Mouse (Mus musculus) adrenal gland (tissue): ENCODE measurements around the gene Fgf12.

Experiments used
- intact Hi-C: fragments of 180-260 bp; cut with DNase I; formaldehyde crosslinking; loops from one replicate; pipeline ENCODE4 v1.15.1; 2025
- long read RNA-seq, 2 experiments: library from polyadenylated mRNA; unstranded; transcript quantifications; one replicate each; pipeline ENCODE4 v2.0.0; 2020; ENCODE audit warnings: borderline replicate concordance in 1 of 2; ENCODE audit not compliant: insufficient replicate concordance in 1 of 2

Fgf12 gene
- long read RNA-seq, experiment 1: 0 reads
- long read RNA-seq, experiment 2: 0 reads

DNA sequence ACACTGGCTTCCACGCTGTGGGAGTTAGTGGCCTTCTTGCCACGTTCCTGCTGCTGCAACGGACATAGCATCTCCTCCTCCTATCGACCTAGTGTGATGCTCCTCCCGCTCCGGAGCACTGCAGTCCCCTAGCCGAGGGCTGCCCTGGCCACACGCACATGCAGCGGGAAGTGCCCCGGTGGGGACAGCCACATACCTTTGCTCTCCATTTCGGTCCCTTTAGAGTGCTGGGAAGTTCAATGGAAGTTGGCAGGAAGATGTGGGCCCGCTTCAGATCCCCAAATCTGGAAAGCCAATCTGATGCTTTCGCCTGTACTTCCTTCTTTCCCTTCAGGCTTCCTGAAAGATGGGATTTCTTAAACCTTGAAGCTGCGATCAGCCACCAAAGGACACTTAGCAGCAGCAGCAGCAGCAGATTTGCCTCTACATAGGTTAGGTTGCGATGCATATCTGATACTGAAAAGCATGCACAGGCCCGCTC, at the start of gene Fgf12:
Gene Fgf12, minus strand, starts transcription at position 431 of the 481 bp plus-strand sequence.
- intact Hi-C loops: no loop called here

DNA sequence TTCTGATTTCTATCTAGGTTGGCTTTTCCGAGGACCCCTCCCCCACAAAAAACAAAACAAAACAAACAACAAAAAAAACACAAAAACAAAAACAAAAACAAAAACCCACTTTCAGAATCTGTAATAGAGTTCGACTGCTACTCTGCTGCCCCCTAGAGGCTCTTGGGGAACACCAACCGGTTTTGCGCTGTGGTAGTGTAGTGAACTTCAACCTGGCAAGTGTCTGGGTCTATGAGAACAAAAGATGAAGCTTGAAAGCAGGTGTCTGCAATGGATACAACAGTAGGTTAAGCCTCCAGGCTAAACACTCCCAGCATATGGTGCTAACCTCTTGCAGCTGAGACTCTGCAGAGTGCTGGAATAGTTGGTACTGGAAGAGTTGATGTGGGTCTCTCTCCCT, 40.2 kb upstream of the Fgf12 start:
- intact Hi-C loops: loop anchor here (2.0 kb wide), 1 partner anchor 200 kb away; no protein-coding TSS in a partner anchor

DNA sequence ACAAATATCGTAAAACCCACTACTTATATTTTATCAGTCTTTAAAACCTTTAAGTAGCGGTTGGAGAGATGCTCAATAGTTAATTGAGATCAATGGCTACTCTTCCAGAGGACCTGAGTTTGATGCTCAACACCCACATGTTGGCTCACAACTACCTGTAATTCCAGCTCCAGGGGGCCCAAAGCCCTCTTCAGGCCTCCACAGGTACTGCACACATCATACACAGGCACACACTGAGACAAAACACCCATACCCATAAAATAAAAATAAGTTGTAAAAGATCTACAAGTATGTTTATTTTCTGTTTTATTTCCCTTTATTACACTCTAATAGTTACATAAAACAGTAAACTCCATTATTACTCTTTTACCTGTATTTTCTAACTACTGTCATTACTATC, 17.4 kb upstream of the Fgf12 start:
- intact Hi-C loops: no loop called here

DNA sequence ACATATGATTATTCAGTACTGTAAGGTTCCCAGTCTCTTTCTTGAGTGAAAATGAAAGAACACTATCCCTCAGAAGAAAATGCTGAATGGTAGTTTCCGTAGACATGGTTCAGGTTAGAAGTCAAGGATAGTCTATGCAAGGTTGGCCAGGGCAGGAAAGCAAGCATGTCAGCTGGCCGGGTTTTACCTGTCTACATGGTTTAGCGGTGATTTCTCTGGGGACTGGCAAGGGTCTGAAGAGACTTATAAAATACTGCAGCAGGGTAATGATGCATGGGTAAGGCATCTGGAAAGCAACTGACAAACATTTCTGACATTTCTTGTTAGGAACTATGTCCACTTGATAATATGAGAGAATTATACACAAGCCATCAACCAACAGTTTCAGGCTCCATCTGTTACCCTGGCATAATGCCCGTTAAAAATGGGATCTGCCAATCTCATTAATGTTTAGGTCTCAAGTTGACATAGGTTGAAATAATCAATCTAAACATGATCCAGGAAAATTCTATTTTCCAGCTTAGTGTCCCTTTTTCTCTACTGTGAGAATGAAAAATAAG, 8.6 kb upstream of the Fgf12 start:
- intact Hi-C loops: no loop called here

DNA sequence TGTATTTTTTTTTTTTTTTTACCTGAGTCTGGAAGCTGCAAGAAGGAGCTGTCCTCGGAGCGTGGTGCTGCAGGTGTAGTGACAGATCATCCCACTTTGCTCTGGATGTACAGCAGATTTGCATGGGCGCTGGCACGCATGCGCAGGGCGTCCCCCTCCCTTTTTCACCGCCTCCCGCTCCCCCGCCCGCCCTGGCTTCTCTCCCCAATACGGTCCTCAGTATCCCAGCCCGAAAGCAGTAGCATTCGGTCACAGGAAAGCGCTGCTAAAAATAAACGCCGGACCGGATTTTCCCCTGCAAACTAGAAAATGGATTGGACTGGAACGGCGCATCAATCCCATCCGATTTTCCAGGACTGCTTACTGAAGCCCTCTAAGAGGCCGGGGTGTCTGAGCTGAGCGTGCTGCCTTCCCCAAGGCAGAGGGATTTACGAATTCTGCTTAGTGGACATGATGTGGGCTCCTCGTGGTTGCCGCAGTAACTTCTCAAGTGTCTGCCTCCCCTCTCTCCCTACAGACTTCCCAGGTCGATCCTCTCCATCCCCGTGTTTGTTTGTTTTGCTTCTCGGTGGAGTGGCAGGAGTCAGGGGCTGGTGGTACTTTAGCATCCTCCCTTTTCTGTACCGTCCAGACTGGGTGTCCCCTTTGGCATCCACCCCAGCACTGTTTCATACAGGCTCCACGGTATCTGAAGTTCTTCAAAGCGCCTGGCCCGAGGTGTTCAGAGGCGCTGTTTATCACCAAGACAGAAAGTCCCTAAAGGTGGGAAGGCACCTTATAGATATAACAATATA, 453 bp upstream of the Fgf12 start:
- intact Hi-C loops: no loop called here

DNA sequence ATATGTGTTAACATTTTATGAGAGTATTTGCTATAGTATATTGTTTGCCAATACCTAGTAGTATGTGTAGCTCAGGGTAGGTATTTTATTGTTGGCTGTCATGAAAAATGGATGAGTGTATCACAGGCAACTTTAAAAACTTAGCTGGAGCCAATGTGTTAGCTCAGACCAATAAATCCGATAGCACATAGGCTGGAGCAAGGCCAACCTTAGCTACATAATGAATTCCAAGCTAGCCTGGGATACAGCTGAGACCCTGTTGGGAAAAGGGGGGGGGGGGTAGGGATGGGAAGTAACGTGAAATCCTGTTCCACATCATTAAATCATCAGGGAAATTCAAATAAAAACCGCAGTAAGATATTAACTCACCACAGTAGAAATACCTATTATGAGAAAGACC, 18.4 kb downstream of the Fgf12 start:
- intact Hi-C loops: no loop called here

DNA sequence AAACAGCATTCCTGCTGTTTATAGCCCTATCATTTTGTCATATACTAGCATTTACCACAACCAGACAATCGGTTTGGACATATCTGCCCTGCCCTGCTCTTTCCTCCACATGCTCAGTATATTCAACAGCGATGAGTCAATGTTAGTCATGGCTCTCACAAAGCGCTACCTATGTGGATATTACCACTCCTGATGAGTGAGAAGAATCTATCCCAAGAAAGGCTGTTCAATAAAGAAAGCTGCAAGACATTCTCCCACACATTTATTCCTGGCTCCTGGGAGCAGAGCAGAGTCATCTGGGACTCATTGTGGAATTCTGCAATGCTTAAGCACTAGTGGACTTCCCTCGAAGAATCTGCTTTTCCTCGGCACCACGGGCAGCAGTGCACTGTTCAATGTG, 26.1 kb downstream of the Fgf12 start:
- intact Hi-C loops: no loop called here

- intact Hi-C loops: no loop called here
Measured at GRCm38 (mm10) chr16:28706623-28707022, 46.2 kb downstream of the Fgf12 start.

DNA sequence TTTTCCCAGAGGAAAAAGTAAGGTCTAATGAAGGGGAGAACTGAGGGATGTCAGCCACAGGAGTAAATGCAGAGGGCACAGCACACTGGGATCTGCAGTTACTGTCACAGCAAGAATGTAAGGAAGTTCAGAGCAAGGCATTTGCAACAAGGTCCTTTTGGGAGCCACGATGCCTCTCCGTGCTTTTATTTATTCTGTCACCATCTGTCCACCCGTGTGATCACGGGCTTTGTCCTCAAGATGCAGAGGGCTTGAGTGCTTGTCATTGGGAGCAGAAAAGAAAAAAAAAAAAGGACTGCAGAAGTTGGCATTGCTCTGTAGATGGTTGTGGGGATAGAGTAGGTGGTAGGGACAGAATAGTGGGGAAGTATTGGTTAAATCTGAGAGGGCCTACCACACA, 52.5 kb downstream of the Fgf12 start:
- intact Hi-C loops: no loop called here

DNA sequence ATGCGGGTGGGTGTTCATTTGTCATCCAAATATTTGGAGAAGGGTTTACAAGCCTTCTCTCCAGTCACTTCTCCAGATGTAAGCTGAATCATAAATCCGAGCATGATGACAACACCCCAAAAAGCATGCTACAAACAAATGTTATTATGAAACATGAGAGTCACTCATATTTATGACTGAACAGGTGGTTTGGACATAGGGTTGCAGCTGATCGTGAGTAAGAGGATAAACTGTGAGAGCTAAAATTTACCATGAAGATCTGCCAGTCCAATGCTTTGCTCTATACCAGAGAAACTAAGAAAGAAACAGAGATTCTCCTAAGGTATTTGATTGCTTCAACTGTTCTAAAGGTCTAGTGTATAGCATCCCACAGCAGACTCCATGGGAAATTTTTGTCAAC, 56.0 kb downstream of the Fgf12 start:
- intact Hi-C loops: no loop called here

DNA sequence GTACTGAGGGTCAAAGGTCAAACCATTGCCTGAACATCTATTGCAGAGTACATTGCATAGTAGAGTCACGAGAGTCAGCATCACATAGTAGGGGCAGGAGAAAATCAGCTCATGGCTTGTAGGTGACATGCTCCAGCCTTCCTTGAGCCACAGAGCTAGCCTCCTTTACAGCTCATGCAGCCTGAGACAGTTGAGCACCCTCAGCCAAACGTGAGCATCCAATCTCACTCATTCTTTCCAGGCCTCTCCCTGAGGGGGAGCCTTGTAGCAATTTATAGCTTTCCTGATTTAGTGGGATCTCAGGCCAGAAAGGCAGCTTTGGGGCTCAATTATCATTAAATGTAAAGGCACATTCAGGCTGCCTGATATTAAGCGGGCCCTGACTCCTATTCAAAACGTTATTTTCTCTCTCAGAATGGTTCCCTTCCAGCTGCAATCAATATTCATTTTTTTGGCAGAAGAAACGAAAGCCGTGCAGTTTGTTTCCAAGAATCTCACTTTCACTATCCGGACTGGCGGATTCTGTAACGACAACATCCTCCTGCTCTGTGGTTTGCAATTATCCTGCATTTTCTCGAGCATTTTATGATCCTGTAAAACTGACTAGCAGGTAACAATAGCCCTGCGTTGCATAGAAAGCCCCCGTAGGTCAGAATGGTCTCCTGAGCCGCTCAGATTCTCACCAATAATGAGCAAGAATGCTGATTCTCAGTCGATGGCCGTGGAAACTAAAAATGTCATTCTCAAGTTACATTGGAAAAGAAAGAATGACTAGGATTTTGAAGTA, 58.6 kb downstream of the Fgf12 start:
- intact Hi-C loops: no loop called here

GRCm38 (mm10) chr16:28688861-28689385, 63.9 kb downstream of the Fgf12 start:
- intact Hi-C loops: no loop called here

GRCm38 (mm10) chr16:28681625-28682024, 71.2 kb downstream of the Fgf12 start:
- intact Hi-C loops: no loop called here

DNA sequence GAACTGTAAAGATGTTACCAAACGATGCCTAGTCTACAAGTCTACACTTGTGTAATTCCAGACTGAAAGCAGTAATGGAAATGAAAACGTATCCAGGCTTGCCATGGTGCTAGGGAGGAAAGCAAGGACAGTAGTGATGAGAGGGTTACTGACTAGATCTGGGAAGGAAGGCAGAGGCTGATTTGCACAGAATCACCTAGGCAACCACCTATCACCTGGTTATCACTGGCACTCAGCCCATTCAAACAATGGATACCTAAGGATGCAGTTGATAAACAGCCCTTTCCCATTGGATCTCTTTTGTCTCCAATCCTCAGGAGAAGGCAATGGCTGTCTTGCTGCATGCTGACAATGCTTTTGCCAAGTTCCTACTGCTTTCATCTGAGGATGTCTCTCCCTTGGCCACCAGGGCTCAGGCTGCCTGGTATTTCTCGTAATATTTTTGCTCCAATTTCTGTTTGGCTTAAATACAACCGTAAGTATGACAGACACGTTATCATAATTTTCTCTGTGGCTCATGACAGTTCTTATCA, 84.0 kb downstream of the Fgf12 start:
- intact Hi-C loops: no loop called here

GRCm38 (mm10) chr16:28652640-28653039, 100.2 kb downstream of the Fgf12 start:
- intact Hi-C loops: no loop called here

DNA sequence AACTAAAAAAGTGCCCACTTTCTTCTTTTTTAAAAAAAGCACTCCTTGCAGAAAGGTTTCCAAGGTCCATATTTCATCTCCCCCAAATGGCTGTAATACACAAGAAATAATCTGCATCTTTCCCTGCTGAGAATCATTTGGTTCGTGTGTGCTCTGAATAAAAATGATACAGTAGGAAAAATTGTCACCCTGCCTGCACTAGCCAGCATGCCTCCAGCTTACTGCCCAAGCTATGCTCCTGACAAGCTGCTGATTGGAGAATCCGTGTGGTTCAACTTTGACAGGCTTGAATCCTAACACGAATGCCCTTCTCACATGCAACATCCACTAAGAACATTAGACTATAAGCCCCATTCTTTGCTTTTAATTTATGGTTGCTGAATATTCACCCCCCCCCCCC, 102.3 kb downstream of the Fgf12 start:
- intact Hi-C loops: no loop called here

- intact Hi-C loops: no loop called here
Measured at GRCm38 (mm10) chr16:28645030-28645429, 107.8 kb downstream of the Fgf12 start.

GRCm38 (mm10) chr16:28631721-28632120, 121.1 kb downstream of the Fgf12 start:
- intact Hi-C loops: no loop called here

- intact Hi-C loops: no loop called here
Measured at GRCm38 (mm10) chr16:28630771-28631484, 121.9 kb downstream of the Fgf12 start.

- intact Hi-C loops: no loop called here
Measured at GRCm38 (mm10) chr16:28626259-28626658, 126.6 kb downstream of the Fgf12 start.

- intact Hi-C loops: no loop called here
Measured at GRCm38 (mm10) chr16:28625689-28626088, 127.2 kb downstream of the Fgf12 start.
